Mouse (Mus musculus): ENCODE measurements around the gene Jund. TPM values are rescaled to one million over a fixed set of nuclear protein-coding genes. Genes with fewer than 3 reads are reported as not detected.

Jund gene
- 8.1 TPM for polyA plus RNA-seq (2014; fragmentation: Illumina TruSeq; extraction: RNeasy Lipid Tissue Mini Kit (QIAGEN cat#74804); ENCODE audit: low read depth, low replicate concordance)

DNA sequence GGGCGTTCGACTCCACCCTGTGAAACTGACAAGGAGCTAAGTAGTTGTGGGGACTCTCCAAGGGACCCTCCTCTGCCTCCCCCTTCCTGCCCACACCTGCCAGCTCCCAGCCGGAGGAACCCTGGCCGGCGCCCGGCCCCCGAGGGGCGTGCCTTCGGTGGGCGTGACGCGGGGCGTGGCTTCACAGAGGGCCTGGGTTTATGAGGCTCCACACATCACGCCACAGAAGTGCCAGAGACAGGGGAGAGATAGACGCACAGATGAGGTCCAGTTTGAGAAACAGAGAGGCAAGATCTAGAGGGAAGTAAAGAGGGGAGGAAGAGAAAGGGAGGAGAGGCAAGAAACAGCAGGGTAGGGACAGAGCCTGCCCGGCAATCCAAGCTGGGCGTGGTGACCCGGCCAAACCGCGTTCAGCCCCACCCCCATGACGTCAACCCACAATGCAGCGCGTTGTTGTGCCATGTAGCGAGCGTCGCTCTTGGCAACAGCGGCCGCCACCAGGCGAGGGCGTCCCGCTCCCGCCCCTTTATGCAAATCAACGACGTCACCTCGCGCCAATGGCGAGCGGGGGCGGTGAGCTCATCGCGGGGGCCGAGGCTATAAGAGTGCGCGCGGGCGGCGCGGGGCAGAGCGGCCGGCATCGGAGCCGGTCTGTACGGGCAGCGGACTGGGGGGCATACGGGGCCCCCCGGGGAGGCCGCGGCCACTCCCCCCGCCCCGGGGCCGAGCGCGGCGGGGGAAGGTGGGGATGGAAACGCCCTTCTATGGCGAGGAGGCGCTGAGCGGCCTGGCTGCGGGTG is at the start of gene Jund:
Gene Jund (plus strand): TSS at position 640 of the 800 bp plus-strand sequence.

DNA sequence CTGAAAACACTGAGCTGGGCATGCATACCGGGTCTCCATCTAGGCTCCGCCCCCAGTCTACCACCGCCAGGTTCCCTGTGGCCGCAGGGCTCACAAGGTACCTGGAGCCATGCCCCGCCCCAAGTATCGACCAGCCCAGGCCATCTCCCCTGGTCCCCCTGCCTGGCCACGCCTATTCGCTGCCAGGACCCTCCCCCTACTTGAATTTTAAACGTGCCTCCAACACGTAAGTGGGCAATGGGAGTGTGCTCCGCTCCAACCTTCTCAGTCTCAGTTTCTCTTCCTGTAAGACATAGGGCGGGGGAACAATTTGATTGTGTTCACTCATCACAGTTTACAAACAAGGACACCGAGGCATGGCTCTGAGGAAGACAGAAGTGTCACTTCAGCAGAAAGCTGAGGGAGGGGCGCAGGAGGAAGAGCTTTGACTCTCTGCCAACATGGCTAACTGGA is 38.5 kb upstream of the Jund start, which contains the start of gene Pgpep1:
Gene Pgpep1 (minus strand): TSS at position 116 of the 453 bp plus-strand sequence.

DNA sequence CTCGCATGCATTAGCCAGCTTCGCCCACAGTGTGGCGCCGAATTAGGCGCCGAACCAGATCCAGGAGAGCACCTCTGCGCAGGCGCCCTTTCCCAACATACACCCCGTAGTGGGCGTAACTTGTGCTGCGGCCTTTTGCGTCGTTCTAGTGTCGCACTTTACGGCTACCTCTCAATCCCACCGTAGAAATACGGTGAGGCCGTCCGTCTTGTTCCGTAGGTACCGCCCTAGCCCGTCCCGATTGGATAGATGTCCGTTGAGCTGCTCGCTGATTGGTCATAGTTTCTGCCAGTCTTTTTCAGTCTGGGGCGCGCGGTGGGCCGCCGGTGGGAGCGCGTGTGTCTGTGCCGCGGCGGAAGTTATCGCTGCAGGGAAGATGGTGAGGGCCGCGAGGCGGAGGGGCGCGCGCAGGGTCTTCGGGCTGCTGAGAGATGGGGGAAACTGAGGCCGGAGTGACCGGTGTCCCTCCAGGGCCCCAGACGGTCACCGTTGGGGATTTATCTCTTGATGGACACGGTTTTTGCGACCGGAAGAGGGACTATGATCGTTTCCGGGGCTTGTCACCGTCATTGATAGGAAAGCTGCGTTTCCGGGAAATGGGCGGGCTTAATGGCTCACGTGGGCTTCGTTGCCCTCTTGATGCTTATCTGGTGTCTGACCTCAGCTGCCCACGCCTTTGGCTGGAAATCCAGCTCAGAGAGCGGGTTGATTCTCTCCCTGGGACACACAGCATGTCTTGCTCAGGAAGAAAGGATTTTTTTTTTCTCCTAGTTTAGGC is 25.5 kb upstream of the Jund start, which contains the start of gene Lsm4:
Gene Lsm4 (plus strand): TSS at position 170 of the 778 bp plus-strand sequence.

DNA sequence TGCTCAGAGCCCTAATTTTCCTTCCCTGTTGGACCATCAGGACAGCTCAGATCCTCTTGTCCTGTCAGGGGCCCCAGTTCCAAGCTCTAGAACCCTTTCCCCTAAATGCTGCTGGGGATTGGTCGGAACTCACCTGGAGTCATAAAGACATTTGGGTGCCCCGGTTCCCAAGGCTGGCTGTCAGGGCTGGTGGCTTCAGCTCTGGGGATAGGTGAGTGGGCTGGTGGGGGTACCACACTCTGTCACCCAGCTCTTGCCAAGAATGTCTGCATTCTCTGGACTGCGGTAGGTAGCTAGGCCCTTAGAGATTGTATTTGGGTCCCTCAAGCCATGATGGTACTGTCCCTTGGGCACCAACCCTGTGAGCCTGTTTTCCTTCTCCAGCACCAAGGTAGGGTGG is 4.5 kb downstream of the Jund start, which contains the start of gene Iqcn:
Gene Iqcn (plus strand): TSS at position 171 of the 400 bp plus-strand sequence.

DNA sequence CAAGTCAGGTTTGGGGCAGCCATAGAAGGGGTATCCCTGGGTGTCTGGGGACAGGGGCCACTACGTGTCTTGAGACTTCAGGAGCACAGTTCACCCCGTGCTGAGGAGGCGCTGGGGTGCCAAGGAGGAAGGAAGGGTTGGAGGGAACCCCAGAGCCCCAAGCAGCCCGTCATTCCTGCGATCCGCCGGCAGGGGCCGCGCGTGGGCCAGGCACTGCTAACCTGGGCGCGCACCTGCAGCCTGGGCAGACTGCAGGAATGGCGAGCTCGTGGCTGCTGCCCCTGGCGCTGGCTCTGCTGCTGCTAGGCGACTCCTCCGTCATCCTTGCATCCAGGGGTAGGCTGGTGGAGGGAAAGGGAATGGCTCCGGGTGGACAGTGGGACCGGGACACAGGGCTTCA is 19.5 kb downstream of the Jund start, which contains the start of gene Gm3336:
Gene Gm3336 (plus strand): TSS at position 247 of the 400 bp plus-strand sequence.

DNA sequence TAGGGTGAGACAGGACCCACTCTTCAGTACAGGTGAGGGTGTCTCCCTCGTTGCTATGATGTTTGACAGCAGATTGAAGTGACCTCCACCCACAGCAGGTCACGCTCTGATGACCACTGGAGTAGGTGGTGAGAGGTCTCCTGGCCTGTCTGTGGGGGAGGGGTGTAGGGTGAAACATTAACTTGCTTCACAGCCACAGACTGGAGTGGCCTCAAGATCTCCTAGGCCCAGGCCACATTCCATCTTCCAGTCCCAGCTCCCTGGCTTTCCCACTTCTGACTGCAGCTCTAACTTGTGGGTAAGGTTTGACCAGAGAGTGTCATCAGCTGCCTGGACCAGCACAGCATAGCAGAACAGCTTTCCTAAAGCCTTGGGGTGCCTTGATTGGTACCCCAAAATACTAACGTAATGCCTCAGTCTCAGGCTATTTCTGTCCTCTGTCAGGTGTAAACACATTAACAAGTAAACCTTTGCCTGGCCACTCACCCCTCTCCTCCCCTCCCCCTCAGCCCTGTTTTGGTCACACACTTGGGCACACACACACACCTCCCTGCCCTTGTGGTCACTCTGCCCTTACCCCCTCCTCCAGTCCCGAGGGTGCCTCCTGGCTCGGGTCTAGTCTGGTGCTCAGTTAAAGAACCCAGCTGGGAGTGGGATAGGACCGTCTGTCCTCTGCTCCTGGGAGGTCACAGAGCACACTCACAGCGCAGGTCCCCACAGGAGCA is 24.9 kb downstream of the Jund start, which contains the start of gene Pde4c:
Gene Pde4c (plus strand): TSS at position 235 of the 725 bp plus-strand sequence.

Other genes with a start within 250 kb of the Jund start
- 1.5 TPM for gene Klhl26, start 222.0 kb upstream of the Jund start, polyA plus RNA-seq (2014; fragmentation: Illumina TruSeq; extraction: RNeasy Lipid Tissue Mini Kit (QIAGEN cat#74804); ENCODE audit: low read depth, low replicate concordance)
- gene Tmem59l, start 211.6 kb upstream of the Jund start, polyA plus RNA-seq (2014; fragmentation: Illumina TruSeq; extraction: RNeasy Lipid Tissue Mini Kit (QIAGEN cat#74804); ENCODE audit: low read depth, low replicate concordance) = not detected
- not detected for gene Crlf1, start 205.8 kb upstream of the Jund start, polyA plus RNA-seq (2014; fragmentation: Illumina TruSeq; extraction: RNeasy Lipid Tissue Mini Kit (QIAGEN cat#74804); ENCODE audit: low read depth, low replicate concordance)
- 2.4 TPM for gene Rex1bd, start 192.2 kb upstream of the Jund start, polyA plus RNA-seq (2014; fragmentation: Illumina TruSeq; extraction: RNeasy Lipid Tissue Mini Kit (QIAGEN cat#74804); ENCODE audit: low read depth, low replicate concordance)
- gene Uba52, start 188.1 kb upstream of the Jund start, polyA plus RNA-seq (2014; fragmentation: Illumina TruSeq; extraction: RNeasy Lipid Tissue Mini Kit (QIAGEN cat#74804); ENCODE audit: low read depth, low replicate concordance) = 13.6 TPM
- 10.3 TPM for gene Fkbp8, start 171.2 kb upstream of the Jund start, polyA plus RNA-seq (2014; fragmentation: Illumina TruSeq; extraction: RNeasy Lipid Tissue Mini Kit (QIAGEN cat#74804); ENCODE audit: low read depth, low replicate concordance)
- 11.4 TPM for gene Kxd1, start 171.0 kb upstream of the Jund start, polyA plus RNA-seq (2014; fragmentation: Illumina TruSeq; extraction: RNeasy Lipid Tissue Mini Kit (QIAGEN cat#74804); ENCODE audit: low read depth, low replicate concordance)
- 2.1 TPM for gene Ell, start 159.5 kb upstream of the Jund start, polyA plus RNA-seq (2014; fragmentation: Illumina TruSeq; extraction: RNeasy Lipid Tissue Mini Kit (QIAGEN cat#74804); ENCODE audit: low read depth, low replicate concordance)
- gene Isyna1, start 104.6 kb upstream of the Jund start, polyA plus RNA-seq (2014; fragmentation: Illumina TruSeq; extraction: RNeasy Lipid Tissue Mini Kit (QIAGEN cat#74804); ENCODE audit: low read depth, low replicate concordance) = not detected
- not detected for gene Ssbp4, start 90.1 kb upstream of the Jund start, polyA plus RNA-seq (2014; fragmentation: Illumina TruSeq; extraction: RNeasy Lipid Tissue Mini Kit (QIAGEN cat#74804); ENCODE audit: low read depth, low replicate concordance)
- gene Lrrc25, start 82.8 kb upstream of the Jund start, polyA plus RNA-seq (2014; fragmentation: Illumina TruSeq; extraction: RNeasy Lipid Tissue Mini Kit (QIAGEN cat#74804); ENCODE audit: low read depth, low replicate concordance) = 0.85 TPM
- gene Gdf15, start 66.5 kb upstream of the Jund start, polyA plus RNA-seq (2014; fragmentation: Illumina TruSeq; extraction: RNeasy Lipid Tissue Mini Kit (QIAGEN cat#74804); ENCODE audit: low read depth, low replicate concordance) = not detected
- gene Pgpep1, start 38.6 kb upstream of the Jund start, polyA plus RNA-seq (2014; fragmentation: Illumina TruSeq; extraction: RNeasy Lipid Tissue Mini Kit (QIAGEN cat#74804); ENCODE audit: low read depth, low replicate concordance) = 17.3 TPM
- 0.61 TPM for gene Lsm4, start 25.7 kb upstream of the Jund start, polyA plus RNA-seq (2014; fragmentation: Illumina TruSeq; extraction: RNeasy Lipid Tissue Mini Kit (QIAGEN cat#74804); ENCODE audit: low read depth, low replicate concordance)
- not detected for gene Iqcn, start 4.5 kb downstream of the Jund start, polyA plus RNA-seq (2014; fragmentation: Illumina TruSeq; extraction: RNeasy Lipid Tissue Mini Kit (QIAGEN cat#74804); ENCODE audit: low read depth, low replicate concordance)
- not detected for gene Gm3336, start 19.6 kb downstream of the Jund start, polyA plus RNA-seq (2014; fragmentation: Illumina TruSeq; extraction: RNeasy Lipid Tissue Mini Kit (QIAGEN cat#74804); ENCODE audit: low read depth, low replicate concordance)
- gene Pde4c, start 24.8 kb downstream of the Jund start, polyA plus RNA-seq (2014; fragmentation: Illumina TruSeq; extraction: RNeasy Lipid Tissue Mini Kit (QIAGEN cat#74804); ENCODE audit: low read depth, low replicate concordance) = 1.1 TPM
- 0.56 TPM for gene Rab3a, start 55.7 kb downstream of the Jund start, polyA plus RNA-seq (2014; fragmentation: Illumina TruSeq; extraction: RNeasy Lipid Tissue Mini Kit (QIAGEN cat#74804); ENCODE audit: low read depth, low replicate concordance)
- gene Mpv17l2, start 62.0 kb downstream of the Jund start, polyA plus RNA-seq (2014; fragmentation: Illumina TruSeq; extraction: RNeasy Lipid Tissue Mini Kit (QIAGEN cat#74804); ENCODE audit: low read depth, low replicate concordance) = 0.85 TPM
- gene Pik3r2, start 77.8 kb downstream of the Jund start, polyA plus RNA-seq (2014; fragmentation: Illumina TruSeq; extraction: RNeasy Lipid Tissue Mini Kit (QIAGEN cat#74804); ENCODE audit: low read depth, low replicate concordance) = 0.93 TPM
- 2.1 TPM for gene Mast3, start 106.1 kb downstream of the Jund start, polyA plus RNA-seq (2014; fragmentation: Illumina TruSeq; extraction: RNeasy Lipid Tissue Mini Kit (QIAGEN cat#74804); ENCODE audit: low read depth, low replicate concordance)
- gene Il12rb1, start 109.5 kb downstream of the Jund start, polyA plus RNA-seq (2014; fragmentation: Illumina TruSeq; extraction: RNeasy Lipid Tissue Mini Kit (QIAGEN cat#74804); ENCODE audit: low read depth, low replicate concordance) = not detected
- gene Arrdc2, start 140.8 kb downstream of the Jund start, polyA plus RNA-seq (2014; fragmentation: Illumina TruSeq; extraction: RNeasy Lipid Tissue Mini Kit (QIAGEN cat#74804); ENCODE audit: low read depth, low replicate concordance) = 2.8 TPM
- gene Kcnn1, start 164.3 kb downstream of the Jund start, polyA plus RNA-seq (2014; fragmentation: Illumina TruSeq; extraction: RNeasy Lipid Tissue Mini Kit (QIAGEN cat#74804); ENCODE audit: low read depth, low replicate concordance) = 0.66 TPM
- 0.29 TPM for gene Ccdc124, start 175.0 kb downstream of the Jund start, polyA plus RNA-seq (2014; fragmentation: Illumina TruSeq; extraction: RNeasy Lipid Tissue Mini Kit (QIAGEN cat#74804); ENCODE audit: low read depth, low replicate concordance)
- not detected for gene Slc5a5, start 193.8 kb downstream of the Jund start, polyA plus RNA-seq (2014; fragmentation: Illumina TruSeq; extraction: RNeasy Lipid Tissue Mini Kit (QIAGEN cat#74804); ENCODE audit: low read depth, low replicate concordance)
- 58.9 TPM for gene Rpl18a, start 198.5 kb downstream of the Jund start, polyA plus RNA-seq (2014; fragmentation: Illumina TruSeq; extraction: RNeasy Lipid Tissue Mini Kit (QIAGEN cat#74804); ENCODE audit: low read depth, low replicate concordance)
- gene Map1s, start 207.0 kb downstream of the Jund start, polyA plus RNA-seq (2014; fragmentation: Illumina TruSeq; extraction: RNeasy Lipid Tissue Mini Kit (QIAGEN cat#74804); ENCODE audit: low read depth, low replicate concordance) = not detected

Data from liver, adult 10 weeks (tissue).